Mouse (Mus musculus) heart, postnatal 0 days (tissue): ENCODE measurements around the gene Apold1. TPM values are rescaled to one million over a fixed set of nuclear protein-coding genes. Genes with fewer than 3 reads are reported as not detected.

Experiments
- ATAC-seq: fragments of 200-750 bp; cut with Nextera tagmentation; 2 replicates; pipeline ENCODE4 v1.8.0; 2017; ENCODE audit warnings: low read depth, moderate number of reproducible peaks, moderate library complexity; ENCODE audit not compliant: insufficient read depth
- DNase-seq: peaks from one replicate; pipeline ENCODE4 v3.0.0-alpha.2; 2016; ENCODE audit warnings: low spot score
- H3K27ac ChIP-seq: fragments of 300-500 bp; sonication (generic); 2 replicates; pipeline ENCODE4 v1.5.1; 2014; ENCODE audit warnings: low read depth, mild to moderate bottlenecking
- H3K27me3 ChIP-seq: fragments of 300-500 bp; sonication (generic); 2 replicates; pipeline ENCODE4 v1.6.1; 2014; ENCODE audit warnings: low read length, mixed read lengths; ENCODE audit not compliant: control insufficient read depth, insufficient read depth
- H3K36me3 ChIP-seq: fragments of 300-500 bp; sonication (generic); replicated peaks from 2 replicates; pipeline ENCODE4 v1.6.1; 2014; ENCODE audit warnings: low read length, mixed read lengths; ENCODE audit not compliant: control insufficient read depth, insufficient read depth
- H3K4me1 ChIP-seq: fragments of 300-500 bp; sonication (generic); 2 replicates; pipeline ENCODE4 v1.6.1; 2014; ENCODE audit warnings: antibody characterized with exemption; ENCODE audit not compliant: control insufficient read depth, insufficient read depth
- H3K4me2 ChIP-seq: fragments of 300-500 bp; sonication (generic); 2 replicates; pipeline ENCODE4 v1.6.1; 2014; ENCODE audit warnings: low read depth, mild to moderate bottlenecking, low read length, moderate library complexity
- H3K4me3 ChIP-seq: fragments of 300-500 bp; sonication (generic); 2 replicates; pipeline ENCODE4 v1.5.1; 2014; ENCODE audit warnings: low read depth, low read length
- H3K9ac ChIP-seq: fragments of 300-500 bp; sonication (generic); replicated peaks from 2 replicates; pipeline ENCODE4 v1.6.1; 2014; ENCODE audit warnings: low read depth, low read length, mixed read lengths
- H3K9me3 ChIP-seq: fragments of 300-500 bp; sonication (generic); replicated peaks from 2 replicates; pipeline ENCODE4 v1.6.1; 2016; ENCODE audit warnings: low read length; ENCODE audit not compliant: control insufficient read depth
- CTCF ChIP-seq: IDR thresholded peaks from 2 replicates; pipeline ENCODE4 v1.5.1; 2016; ENCODE audit warnings: antibody characterized with exemption, control low read depth, low read depth
- EP300 ChIP-seq: IDR thresholded peaks from 2 replicates; pipeline ENCODE4 v1.6.1; 2016; ENCODE audit warnings: antibody characterized with exemption, low read depth
- WGBS: fragments of 180-500 bp; shearing (Covaris S2); extraction: QIAGEN DNeasy Blood & Tissue Kit; methylation state at CpG from one replicate; pipeline ENCODE4 v1.1.7; 2014; 5-methylcytosine and 5-hydroxymethylcytosine counted together
- polyA plus RNA-seq: library from polyadenylated mRNA; unstranded; fragments of >200 nt; fragmentation: Nextera tagmentation; extraction: Ambion mirVana; gene quantifications from 2 replicates; pipeline ENCODE4 v1.2.1, GENCODE M21; 2015
- total RNA-seq: library from RNA; depleted of rRNA; stranded (reverse); fragments of >200 nt; gene quantifications from 2 replicates; pipeline ENCODE4 v1.2.3, GENCODE M21; 2014; ENCODE audit warnings: low replicate concordance

Gene Apold1
- total and polyA plus RNA-seq, 2 experiments from 2014 or later, result 6.9 to 28.5 TPM

DNA sequence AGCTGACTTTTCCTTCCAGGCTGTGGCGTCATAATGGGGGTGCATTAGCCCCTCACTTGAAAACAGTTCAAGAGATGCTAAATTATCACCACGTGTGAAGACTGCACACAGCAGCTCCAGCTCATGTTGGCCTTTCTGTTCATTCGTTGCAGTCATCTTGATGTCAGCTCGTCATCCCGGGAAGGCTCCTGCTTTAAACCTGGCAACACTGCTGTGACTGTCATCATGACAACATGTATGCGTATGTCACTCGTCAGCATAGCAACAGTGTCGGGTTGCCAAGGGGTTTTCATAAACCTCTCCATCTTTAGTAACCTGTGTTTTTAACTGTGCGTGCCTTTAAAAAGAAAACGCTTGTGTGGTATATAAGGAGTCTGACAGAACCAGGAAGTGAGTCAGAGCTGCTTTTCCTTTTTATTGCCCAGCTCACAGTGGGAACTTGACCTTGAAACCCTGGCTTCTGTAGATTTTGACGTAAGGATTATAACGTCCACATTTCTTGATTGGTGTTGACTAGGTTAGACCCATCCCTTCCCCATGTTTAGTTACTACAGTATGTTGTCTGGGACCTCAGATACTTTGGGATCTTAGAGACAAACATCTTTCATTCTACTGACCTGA is 12.6 kb downstream of the Apold1 start:
- Histone ChIP-seq H3K9me3 (no peaks in the 10 kb centered on the region), H3K9ac (no peak overlapping the region), H3K36me3 (no peaks in the 10 kb centered on the region), H3K4me1 (no peaks in the 10 kb centered on the region), H3K4me2 (no peak overlapping the region), H3K27me3 (no peaks in the 10 kb centered on the region), H3K27ac (peak overlapping the region; percentile 7; the same call in 1 of the 2 replicates), H3K4me3 (no peak overlapping the region)
- no peak for ATAC-seq
- WGBS, result 28% methylated on average over 12 of the region's 12 CpGs
- no peak for TF ChIP-seq CTCF
- TF ChIP-seq EP300, result no peak
- no peak for DNase-seq

DNA sequence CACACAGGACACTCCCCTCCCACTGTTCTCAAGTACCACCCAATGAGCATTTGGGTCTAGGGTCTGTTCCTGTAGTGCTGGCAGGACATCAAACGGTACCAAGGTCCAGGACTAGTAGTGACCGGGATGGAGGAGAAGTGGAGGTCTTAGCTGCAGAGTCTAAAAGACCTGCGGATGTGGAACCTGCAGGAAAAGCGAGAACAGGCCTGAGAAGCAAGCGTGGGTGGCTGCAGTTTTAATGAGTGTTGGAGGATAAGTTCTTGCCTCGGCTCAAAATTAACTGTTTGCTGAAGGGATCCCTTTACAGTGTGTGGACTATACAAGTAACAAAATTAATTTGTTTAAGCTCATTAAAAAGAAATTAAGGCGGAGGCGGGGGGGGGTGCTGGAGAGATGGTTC is 13.5 kb downstream of the Apold1 start:
- 67% methylated on average over 8 of the region's 8 CpGs for WGBS

DNA sequence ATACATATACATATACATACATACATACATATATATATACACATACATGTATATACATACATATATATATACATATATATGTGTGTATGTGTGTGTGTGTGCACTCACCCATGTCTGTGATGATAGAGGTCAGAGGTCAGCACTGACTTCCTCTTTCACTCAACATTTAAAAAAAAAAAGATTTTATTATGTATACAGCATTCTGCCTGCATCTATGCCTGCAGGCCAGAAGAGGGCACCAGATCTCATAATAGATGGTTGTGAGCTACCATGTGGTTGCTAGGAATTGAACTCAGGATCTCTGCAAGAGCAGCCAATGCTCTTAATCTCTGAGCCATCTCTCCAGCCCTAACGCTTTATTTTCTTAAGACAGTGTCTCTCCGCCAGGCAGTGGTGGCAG is 15.4 kb downstream of the Apold1 start:
- Histone ChIP-seq H3K4me1 (no peaks in the 10 kb centered on the region), H3K27me3 (no peaks in the 10 kb centered on the region), H3K27ac (no peak overlapping the region), H3K9ac (no peak overlapping the region), H3K4me3 (no peak overlapping the region), H3K4me2 (no peak overlapping the region), H3K36me3 (no peaks in the 10 kb centered on the region), H3K9me3 (no peaks in the 10 kb centered on the region)
- TF ChIP-seq CTCF (no peak), EP300 (no peak)
- DNase-seq (no peak), ATAC-seq (no peak)
- WGBS, result 81% methylated on average over 2 of the region's 2 CpGs

More for the DNA sequence above, 13.5 kb downstream of the Apold1 start:
- no peak overlapping the region for H3K27ac ChIP-seq
- H3K4me3 ChIP-seq, result no peak overlapping the region
- no peaks in the 10 kb centered on the region for H3K27me3 ChIP-seq
- TF ChIP-seq CTCF (no peak), EP300 (no peak)
- no peak overlapping the region for H3K4me2 ChIP-seq
- H3K9ac ChIP-seq, result no peak overlapping the region
- H3K4me1 ChIP-seq, result no peaks in the 10 kb centered on the region
- no peak for DNase-seq
- H3K9me3 ChIP-seq, result no peaks in the 10 kb centered on the region
- no peak for ATAC-seq
- no peaks in the 10 kb centered on the region for H3K36me3 ChIP-seq

DNA sequence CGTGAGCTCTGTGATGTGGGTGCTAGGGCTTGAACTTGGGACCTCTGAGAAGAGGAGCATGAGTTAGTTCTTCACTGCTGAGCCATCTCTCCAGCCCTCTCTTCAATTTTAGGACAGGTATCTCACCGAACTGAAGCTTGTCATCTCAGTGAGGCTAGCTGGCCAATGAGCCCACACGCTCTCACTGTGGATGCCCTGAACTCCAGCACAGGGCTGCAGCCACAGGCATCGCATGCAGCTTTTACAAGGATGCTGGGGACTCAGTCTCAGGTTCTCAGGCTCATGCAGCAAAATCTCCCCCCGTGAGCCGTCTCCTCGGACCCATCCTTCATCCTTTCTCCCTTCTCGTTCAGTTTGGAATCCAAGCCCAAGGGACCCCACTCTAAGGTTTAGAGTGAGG is 16.6 kb downstream of the Apold1 start:
- Histone ChIP-seq H3K36me3 (no peaks in the 10 kb centered on the region), H3K9ac (no peak overlapping the region), H3K27me3 (no peaks in the 10 kb centered on the region), H3K27ac (no peak overlapping the region), H3K4me3 (no peak overlapping the region), H3K9me3 (no peaks in the 10 kb centered on the region), H3K4me2 (no peak overlapping the region), H3K4me1 (no peaks in the 10 kb centered on the region)
- no peak for TF ChIP-seq CTCF
- TF ChIP-seq EP300, result no peak
- WGBS, result 82% methylated on average over 8 of the region's 8 CpGs
- DNase-seq (no peak), ATAC-seq (no peak)

DNA sequence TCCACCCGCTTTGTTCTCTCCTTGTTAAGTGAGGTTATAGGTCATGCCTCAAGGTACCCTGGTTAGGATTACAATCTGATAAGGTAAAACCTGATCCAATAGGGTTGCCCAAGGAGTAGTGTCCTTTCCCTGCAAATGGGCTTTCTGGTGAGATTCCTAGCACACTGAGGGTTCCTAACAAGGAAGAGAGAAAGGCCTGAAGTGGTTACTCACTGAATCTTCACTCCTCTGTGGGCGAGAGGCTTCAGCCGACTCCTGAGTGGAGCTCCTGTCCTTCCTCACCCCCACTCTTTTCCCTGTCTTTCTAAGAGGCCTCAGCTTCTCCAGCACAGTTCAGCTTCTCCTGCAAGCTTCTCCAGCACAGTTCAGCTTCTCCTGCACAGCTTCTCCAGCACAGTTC is 17.3 kb downstream of the Apold1 start:
- no peaks in the 10 kb centered on the region for H3K36me3 ChIP-seq
- H3K4me2 ChIP-seq, result no peak overlapping the region
- H3K27ac ChIP-seq, result no peak overlapping the region
- H3K27me3 ChIP-seq, result no peaks in the 10 kb centered on the region
- 61% methylated on average over 3 of the region's 3 CpGs for WGBS
- ATAC-seq (no peak), DNase-seq (no peak)
- no peaks in the 10 kb centered on the region for H3K4me1 ChIP-seq
- no peak for TF ChIP-seq CTCF
- TF ChIP-seq EP300, result no peak
- no peak overlapping the region for H3K4me3 ChIP-seq
- H3K9me3 ChIP-seq, result no peaks in the 10 kb centered on the region
- no peak overlapping the region for H3K9ac ChIP-seq

DNA sequence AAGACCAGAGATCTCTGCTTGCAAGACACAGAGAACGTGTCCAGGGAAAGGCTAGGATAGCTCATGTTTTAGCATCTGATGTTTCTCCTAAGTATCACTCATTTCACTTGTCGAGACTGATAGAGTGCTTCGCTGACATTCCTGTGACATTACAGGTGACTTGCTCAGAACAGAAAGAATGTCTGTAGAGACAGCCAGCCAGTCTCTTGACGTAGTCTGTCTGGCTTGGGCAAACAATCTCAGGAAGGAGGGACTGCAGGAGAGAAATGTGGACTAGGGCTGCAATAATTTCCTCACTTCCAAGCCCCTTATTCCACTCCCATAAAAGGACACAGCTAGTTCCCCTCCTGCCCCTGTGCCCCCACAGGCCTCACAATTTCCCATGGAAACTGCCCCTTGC is 18.8 kb downstream of the Apold1 start:
- Histone ChIP-seq H3K9me3 (no peaks in the 10 kb centered on the region), H3K27me3 (no peaks in the 10 kb centered on the region), H3K4me1 (no peaks in the 10 kb centered on the region), H3K36me3 (no peaks in the 10 kb centered on the region), H3K9ac (no peak overlapping the region), H3K4me3 (no peak overlapping the region), H3K27ac (no peak overlapping the region), H3K4me2 (no peak overlapping the region)
- ATAC-seq (no peak), DNase-seq (no peak)
- 27% methylated on average over 4 of the region's 4 CpGs for WGBS
- TF ChIP-seq CTCF, result no peak
- TF ChIP-seq EP300, result no peak
